Mouse (Mus musculus) heart, adult 2 months (tissue): ENCODE measurements around the gene 4833427G06Rik.

Experiments
- CTCF ChIP-seq: fragments of 200-600 bp; IDR thresholded peaks from 2 replicates; pipeline ENCODE4 v1.8.1; 2022; ENCODE audit warnings: antibody characterized with exemption, mild to moderate bottlenecking, moderate library complexity
- POLR2A ChIP-seq: fragments of 200-500 bp; IDR thresholded peaks from 2 replicates; pipeline ENCODE4 v1.6.1; 2011; ENCODE audit warnings: mild to moderate bottlenecking, low read depth, low read length, control low read depth; ENCODE audit not compliant: insufficient read depth

GRCm38 (mm10) chr9:51103808-51104514 is 2.1 kb upstream of the 4833427G06Rik start:
- TF ChIP-seq CTCF (no peak), POLR2A (no peak)
